18 mouse cellular contexts compared by ENCODE assay signal in genomic region chr6:7690456-7690855, GRCm38 (mm10). TPM values are rescaled to one million over a fixed set of nuclear protein-coding genes. Genes with fewer than 3 reads are reported as not detected.
A peak's percentile ranks its signal among the peaks of the same experiment; 100 is the strongest.
DNase-seq lines count a peak whose midpoint lies in the region; ATAC-seq and TF ChIP-seq lines count a peak whose summit lies in the region.
"Had no signal": no experiment of that assay in that cellular context is flagged by ENCODE, and none has a peak within 500 bp of the region (broad histone marks: within the 10 kb centered on the region; RNA-seq: fewer than 3 reads in every experiment).

No protein-coding gene starts in this region.

- TF ChIP-seq EP300 in liver, postnatal 0 days (IDR thresholded peaks at IDR 0.05; ENCODE audit: low read depth): no peak

- TF ChIP-seq CTCF in liver, postnatal 0 days (IDR thresholded peaks at IDR 0.05; ENCODE audit: low read depth): no peak

- in situ Hi-C loops in ES-E14 (cut with MboI; ENCODE audit: low sequenced_read_pairs in 2 of 2, unreplicated experiment in 2 of 2): no loop called here

- DNase-seq in ES-E14 (ENCODE audit: low read depth, low spot score): no peak
- DNase-seq in ZHBTc4 (ENCODE audit: low read depth, low spot score): peak; percentile 91
- peak; percentile 57 for DNase-seq in limb, embryonic 11.5 days (ENCODE audit: low spot score)
- DNase-seq in liver, postnatal 0 days: peak; percentile 33
- DNase-seq in gastrocnemius, adult 8-10 months (ENCODE audit: low spot score in 2 of 2): no peak
- no peak for DNase-seq in right cerebral cortex, postnatal 4 days
- DNase-seq: heart, adult 18-20 months; kidney, adult 8-10 months; kidney, postnatal 25 days; right cerebral cortex, adult 18-20 months; spleen, adult 18-20 months; thymus, postnatal 14 days had no signal

- H3K9me3 ChIP-seq in ES-E14 (ENCODE audit: control insufficient read depth, insufficient read depth, low read depth, low read length): no peaks in the 10 kb centered on the region
- H3K9me3 ChIP-seq in limb, embryonic 11.5 days (ENCODE audit: control insufficient read depth, low read length): no peaks in the 10 kb centered on the region
- no peaks in the 10 kb centered on the region for H3K9me3 ChIP-seq in liver, postnatal 0 days (ENCODE audit: low read length)
- H3K9me3 ChIP-seq: forebrain, embryonic 13.5 days; limb, embryonic 13.5 days had no signal

- H3K4me2 ChIP-seq in limb, embryonic 11.5 days (ENCODE audit: low read depth, severe bottlenecking): no peak overlapping the region
- peak overlapping the region; percentile 91 for H3K4me2 ChIP-seq in liver, postnatal 0 days (ENCODE audit: low read depth, low read length)
- H3K4me2 ChIP-seq: forebrain, embryonic 13.5 days; limb, embryonic 13.5 days had no signal

- peak overlapping the region; percentile 26 for H3K9ac ChIP-seq in ES-E14 (ENCODE audit: insufficient read depth, low read depth, low read length, poor library complexity, severe bottlenecking)
- no peak overlapping the region for H3K9ac ChIP-seq in limb, embryonic 11.5 days (ENCODE audit: low read length)
- H3K9ac ChIP-seq in liver, postnatal 0 days (replicated peaks): no peak overlapping the region; the same call in 1 of the 2 replicates
- H3K9ac ChIP-seq: forebrain, embryonic 13.5 days; limb, embryonic 13.5 days had no signal

- H3K36me3 ChIP-seq in ES-E14 (ENCODE audit: control insufficient read depth, insufficient read depth, low read length, poor library complexity, severe bottlenecking): peaks cover 5% of the 10 kb centered on the region; the same call in 1 of the 2 replicates
- H3K36me3 ChIP-seq in limb, embryonic 11.5 days (ENCODE audit: control insufficient read depth, insufficient read depth, low read length): no peaks in the 10 kb centered on the region
- H3K36me3 ChIP-seq in liver, postnatal 0 days (replicated peaks; ENCODE audit: insufficient read depth, low read length): peaks cover 8% of the 10 kb centered on the region; the same call in 1 of the 2 replicates
- H3K36me3 ChIP-seq: limb, embryonic 13.5 days had no signal

- no peak for ATAC-seq in limb, embryonic 11.5 days (ENCODE audit: insufficient number of reproducible peaks, low FRiP score, low TSS enrichment, low read depth)
- peak; percentile 7; the same call in 1 of the 2 replicates for ATAC-seq in liver, postnatal 0 days
- ATAC-seq in cerebellum, adult (ENCODE audit: insufficient number of reproducible peaks, low FRiP score, low TSS enrichment): no peak
- ATAC-seq: forebrain, embryonic 13.5 days; lung, postnatal 0 days; Patski had no signal

- H3K4me1 ChIP-seq in ES-E14 (ENCODE audit: control insufficient read depth in 2 of 2, insufficient read depth in 2 of 2, low read length in 2 of 2, poor library complexity in 1 of 2): peaks cover 10 to 19% of the 10 kb centered on the region in 2 experiments
- no peaks in the 10 kb centered on the region for H3K4me1 ChIP-seq in limb, embryonic 11.5 days (ENCODE audit: control insufficient read depth, insufficient read depth, low read length)
- H3K4me1 ChIP-seq in liver, postnatal 0 days (ENCODE audit: insufficient read depth): peaks cover 34% of the 10 kb centered on the region

- 58% methylated on average over 9 of the region's 9 CpGs for WGBS in limb, embryonic 11.5 days
- 63% methylated on average over 9 of the region's 9 CpGs for WGBS in liver, postnatal 0 days (ENCODE audit: insufficient replicate concordance)

- peak overlapping the region; percentile 56 to 100 for H3K4me3 ChIP-seq in ES-E14 (ENCODE audit: insufficient read depth in 1 of 2, low read depth in 1 of 2, low read length in 2 of 2, poor library complexity in 1 of 2, severe bottlenecking in 1 of 2)
- H3K4me3 ChIP-seq in limb, embryonic 11.5 days (ENCODE audit: low read depth, low read length): no peak overlapping the region
- H3K4me3 ChIP-seq in liver, postnatal 0 days (ENCODE audit: low read depth, low read length): peak overlapping the region; percentile 86
- H3K4me3 ChIP-seq: forebrain, embryonic 13.5 days; left cerebral cortex, adult 2 months; limb, embryonic 13.5 days had no signal

- H3K27me3 ChIP-seq in limb, embryonic 11.5 days (ENCODE audit: control insufficient read depth, insufficient read depth, low read length): no peaks in the 10 kb centered on the region
- no peaks in the 10 kb centered on the region for H3K27me3 ChIP-seq in liver, postnatal 0 days (ENCODE audit: insufficient read depth, low read length)
- H3K27me3 ChIP-seq: forebrain, embryonic 13.5 days; limb, embryonic 13.5 days; Patski had no signal

- H3K27ac ChIP-seq in ES-E14 (ENCODE audit: insufficient read depth, low read depth, low read length, poor library complexity, severe bottlenecking): no peak overlapping the region
- H3K27ac ChIP-seq in limb, embryonic 11.5 days (replicated peaks; ENCODE audit: low read depth, low read length): no peak overlapping the region
- peak overlapping the region; percentile 78 for H3K27ac ChIP-seq in liver, postnatal 0 days (ENCODE audit: low read depth)
- H3K27ac ChIP-seq: forebrain, embryonic 13.5 days; left cerebral cortex, adult 2 months; limb, embryonic 13.5 days had no signal

TF ChIP-seq in ES-E14, 5 proteins besides CTCF, POLR2A, EP300 and RAD21:
- TF ChIP-seq MAFK (IDR thresholded peaks at IDR 0.05; ENCODE audit: insufficient read depth, low read depth, low read length): no peak
- TF ChIP-seq ZC3H11A (IDR thresholded peaks at IDR 0.05; ENCODE audit: borderline replicate concordance, low read depth, low read length): no peak
- TF ChIP-seq HCFC1 (IDR thresholded peaks at IDR 0.05; ENCODE audit: borderline replicate concordance, insufficient read depth, low read length): 0 out of 2 replicates have a peak, but pooled peaks have one; percentile 9
- TF ChIP-seq CHD2 (IDR thresholded peaks at IDR 0.05; ENCODE audit: low read depth, low read length): peak; percentile 88
TF ChIP-seq in ES-E14: peak in this region for 2.

RNA-seq across cellular contexts. Expression of gene Asns, which starts 2.6 kb away (rescaled TPM):
- 225 and 241 TPM in 2 replicates for total RNA-seq in ES-E14 (2012; rRNA removed)
- polyA plus RNA-seq in limb, embryonic 11.5 days (2014; fragmentation: Nextera tagmentation; extraction: Ambion mirVana): 98.5 and 100 TPM in 2 replicates
- 95.6 and 102 TPM in 2 replicates for polyA plus RNA-seq in liver, postnatal 0 days (2015; fragmentation: Nextera tagmentation; extraction: Ambion mirVana)
- total RNA-seq in gastrocnemius, adult 8-10 months (2022): 1 to 10 TPM; 1.2 to 2.5 (median 2.0) TPM

Comparison
In these comparisons a context has a peak if more than half of its experiments do, and no peak if none do; other contexts are left out.
1. DNase-seq: peak in ZHBTc4 (single experiment), limb, embryonic 11.5 days (single experiment) and liver, postnatal 0 days (single experiment); none in ES-E14 (single experiment), gastrocnemius, adult 8-10 months (0 of 2) and right cerebral cortex, postnatal 4 days (single experiment).
2. RNA of gene Asns, which starts 2.6 kb away (total RNA-seq): 225 to 241 TPM in ES-E14; 1.2 to 2.5 TPM in gastrocnemius, adult 8-10 months; every median in the first group is over 10 times any median in the second.